Mouse (Mus musculus): ENCODE measurements around the gene Rsph10b. TPM values are rescaled to one million over a fixed set of nuclear protein-coding genes. Genes with fewer than 3 reads are reported as not detected.
A peak's percentile ranks its signal among the peaks of the same experiment; 100 is the strongest.

The Rsph10b gene
- polyA plus RNA-seq, 1 experiment from 2014 or later: 3.9 TPM

GRCm38 (mm10) chr5:143908926-143909325, 23.9 kb upstream of the Rsph10b start:
- peak overlapping the region; percentile 59 for H3K9ac ChIP-seq
- H3K4me3 ChIP-seq (replicated peaks; ENCODE audit: low read length): peak overlapping the region; percentile 51
- no peaks in the 10 kb centered on the region for H3K9me3 ChIP-seq (ENCODE audit: control insufficient read depth, low read length)
- H3K36me3 ChIP-seq (replicated peaks; ENCODE audit: control insufficient read depth, insufficient read depth): peaks cover 26% of the 10 kb centered on the region
- DNase-seq (ENCODE audit: low spot score) (no peak), ATAC-seq (ENCODE audit: low FRiP score) (no peak)
- peak overlapping the region; percentile 86 for H3K27ac ChIP-seq
- WGBS: 5% methylated on average over 9 of the region's 9 CpGs
- peak overlapping the region; percentile 55 for H3K4me2 ChIP-seq (replicated peaks)
- peaks cover 22% of the 10 kb centered on the region for H3K4me1 ChIP-seq (replicated peaks; ENCODE audit: control insufficient read depth, insufficient read depth, low read length)
- no peaks in the 10 kb centered on the region for H3K27me3 ChIP-seq (ENCODE audit: control insufficient read depth, insufficient read depth, low read length)

DNA sequence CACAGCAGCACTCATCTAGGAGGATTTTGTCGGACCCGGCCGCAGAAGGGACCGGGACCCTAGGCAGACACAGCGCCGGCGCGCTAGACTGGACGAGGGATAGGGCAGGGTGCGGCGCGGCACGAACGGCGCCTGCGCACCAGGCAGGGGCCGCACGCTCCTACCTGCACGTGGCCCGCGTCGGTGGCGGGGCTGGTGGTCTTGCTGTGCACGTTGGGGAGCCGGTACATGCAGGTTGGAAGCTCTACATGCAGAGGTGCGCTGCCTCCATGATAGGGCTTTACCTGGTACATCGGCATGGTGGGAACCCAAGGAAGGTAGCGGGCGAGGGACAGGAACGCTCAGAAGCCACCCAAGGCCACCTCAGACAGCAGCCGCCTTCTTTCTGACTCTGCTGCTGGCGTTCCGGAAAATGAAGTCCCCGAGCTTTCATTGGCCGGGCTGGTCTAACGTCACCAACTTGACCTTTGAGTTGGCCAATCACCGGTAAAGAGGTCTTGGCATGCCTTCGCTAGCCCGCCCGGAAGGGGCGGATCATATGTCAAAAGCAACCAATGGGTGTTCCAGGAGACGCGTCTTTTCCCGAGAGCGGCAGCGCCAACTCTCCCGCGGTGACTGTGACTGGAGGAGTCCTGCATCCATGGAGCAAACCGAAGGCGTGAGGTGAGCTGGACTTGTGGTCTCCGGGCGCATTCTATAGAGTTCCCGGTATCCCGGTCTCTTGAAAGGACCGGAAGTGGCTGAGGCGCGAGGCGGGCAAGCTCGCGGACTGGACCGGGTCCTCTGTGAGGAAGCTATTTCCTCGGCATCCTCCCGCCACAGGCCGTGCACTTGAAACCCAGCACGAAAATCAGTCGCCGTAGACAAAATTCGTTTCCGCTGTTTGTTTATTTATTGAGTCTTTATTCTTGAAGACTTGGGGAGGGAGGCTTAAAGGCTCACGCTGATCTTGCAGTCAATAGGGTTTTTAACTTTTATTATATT, 23.1 kb upstream of the Rsph10b start, which contains the start of the genes Aimp2 and Pms2:
TSS of gene Aimp2 (minus strand) at position 431 of the 984 bp plus-strand sequence.
TSS of gene Pms2 (plus strand) at position 548 of the 984 bp plus-strand sequence.
- Histone ChIP-seq H3K9me3 (ENCODE audit: control insufficient read depth, low read length) (no peaks in the 10 kb centered on the region), H3K9ac (peak within 1 kb of the TSS; percentile 59), H3K27ac (peak within 1 kb of the TSS; percentile 86), H3K4me3 (replicated peaks; ENCODE audit: low read length) (peak within 1 kb of the TSS; percentile 51), H3K4me2 (replicated peaks) (peak within 1 kb of the TSS; percentile 71), H3K36me3 (replicated peaks; ENCODE audit: control insufficient read depth, insufficient read depth) (peaks cover 24% of the 10 kb centered on the region), H3K4me1 (replicated peaks; ENCODE audit: control insufficient read depth, insufficient read depth, low read length) (peaks cover 22% of the 10 kb centered on the region), H3K27me3 (ENCODE audit: control insufficient read depth, insufficient read depth, low read length) (no peaks in the 10 kb centered on the region)
- WGBS: under 1% methylated on average over 70 of the region's 70 CpGs
- ATAC-seq (ENCODE audit: low FRiP score) (peak; percentile 99), DNase-seq (ENCODE audit: low spot score) (peak; percentile 99)

DNA sequence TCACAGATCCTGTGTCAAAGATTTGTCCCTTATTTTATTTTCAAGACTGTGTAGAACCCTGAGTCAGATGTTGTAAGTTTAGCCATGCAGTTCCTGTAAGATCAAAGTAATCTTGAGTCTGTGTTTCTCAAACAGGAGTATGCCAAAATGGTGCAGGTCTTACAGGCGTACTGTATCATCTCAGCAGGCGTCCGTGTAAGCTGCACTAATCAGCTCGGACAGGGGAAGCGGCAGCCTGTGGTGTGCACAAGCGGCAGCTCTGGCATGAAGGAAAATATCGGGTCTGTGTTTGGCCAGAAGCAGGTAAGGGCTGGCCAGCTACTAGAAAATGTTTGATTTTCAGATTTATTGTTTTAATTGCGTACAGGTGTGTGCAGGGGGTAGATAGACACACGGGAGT, 16.6 kb upstream of the Rsph10b start:
- 90% methylated on average over 9 of the region's 9 CpGs for WGBS
- no peaks in the 10 kb centered on the region for H3K4me1 ChIP-seq (replicated peaks; ENCODE audit: control insufficient read depth, insufficient read depth, low read length)
- no peak overlapping the region for H3K9ac ChIP-seq
- H3K27me3 ChIP-seq (ENCODE audit: control insufficient read depth, insufficient read depth, low read length): no peaks in the 10 kb centered on the region
- ATAC-seq (ENCODE audit: low FRiP score) (no peak), DNase-seq (ENCODE audit: low spot score) (no peak)
- H3K9me3 ChIP-seq (ENCODE audit: control insufficient read depth, low read length): no peaks in the 10 kb centered on the region
- H3K4me2 ChIP-seq (replicated peaks): no peak overlapping the region
- no peak overlapping the region for H3K4me3 ChIP-seq (replicated peaks; ENCODE audit: low read length)
- H3K36me3 ChIP-seq (replicated peaks; ENCODE audit: control insufficient read depth, insufficient read depth): peaks cover 68% of the 10 kb centered on the region
- no peak overlapping the region for H3K27ac ChIP-seq

DNA sequence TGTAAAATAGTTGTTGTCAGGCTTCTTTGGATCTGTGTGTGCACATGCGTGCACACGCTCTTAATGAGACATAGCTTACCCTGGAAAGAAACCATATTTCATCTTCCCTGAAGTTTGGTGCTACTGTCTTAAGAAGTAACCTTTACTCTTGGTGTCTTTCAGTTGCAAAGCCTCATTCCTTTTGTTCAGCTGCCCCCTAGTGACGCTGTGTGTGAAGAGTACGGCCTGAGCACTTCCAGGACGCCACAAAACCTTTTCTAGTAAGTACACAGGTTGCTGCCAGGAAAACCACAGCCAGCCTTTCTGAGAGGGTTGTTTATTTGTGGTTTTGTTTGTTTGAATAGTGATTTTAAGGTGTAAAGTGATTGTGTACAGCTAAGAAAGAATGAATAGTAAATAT, 15.4 kb upstream of the Rsph10b start:
- H3K36me3 ChIP-seq (replicated peaks; ENCODE audit: control insufficient read depth, insufficient read depth): peaks cover 78% of the 10 kb centered on the region
- 45% methylated on average over 5 of the region's 5 CpGs for WGBS
- no peak overlapping the region for H3K4me3 ChIP-seq (replicated peaks; ENCODE audit: low read length)
- no peak overlapping the region for H3K4me2 ChIP-seq (replicated peaks)
- H3K9me3 ChIP-seq (ENCODE audit: control insufficient read depth, low read length): no peaks in the 10 kb centered on the region
- H3K27ac ChIP-seq: no peak overlapping the region
- no peaks in the 10 kb centered on the region for H3K4me1 ChIP-seq (replicated peaks; ENCODE audit: control insufficient read depth, insufficient read depth, low read length)
- no peak for ATAC-seq (ENCODE audit: low FRiP score)
- H3K27me3 ChIP-seq (ENCODE audit: control insufficient read depth, insufficient read depth, low read length): no peaks in the 10 kb centered on the region
- no peak overlapping the region for H3K9ac ChIP-seq
- peak; percentile 49 for DNase-seq (ENCODE audit: low spot score)

DNA sequence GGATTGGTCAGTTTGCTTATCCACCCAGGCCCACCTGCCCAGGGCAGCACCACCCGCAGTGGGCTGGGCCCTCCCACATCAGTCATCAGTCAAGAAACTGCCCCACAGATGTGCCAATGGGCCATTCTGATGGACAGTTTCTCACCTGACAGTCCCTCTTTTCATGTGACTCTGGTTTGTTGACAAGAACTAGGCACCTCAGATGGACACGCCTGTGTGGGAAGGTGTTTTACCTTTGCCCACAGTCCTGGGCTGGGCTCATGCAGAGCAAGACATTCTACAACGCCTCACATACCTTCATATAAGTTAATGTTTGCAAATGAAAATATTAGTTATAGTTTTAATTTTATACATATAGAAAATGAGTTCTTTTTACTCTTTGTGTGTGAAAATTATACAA, 14.7 kb upstream of the Rsph10b start:
- Histone ChIP-seq H3K9ac (no peak overlapping the region), H3K27me3 (ENCODE audit: control insufficient read depth, insufficient read depth, low read length) (no peaks in the 10 kb centered on the region), H3K36me3 (replicated peaks; ENCODE audit: control insufficient read depth, insufficient read depth) (peaks cover 85% of the 10 kb centered on the region), H3K9me3 (ENCODE audit: control insufficient read depth, low read length) (no peaks in the 10 kb centered on the region), H3K4me3 (replicated peaks; ENCODE audit: low read length) (no peak overlapping the region), H3K4me2 (replicated peaks) (no peak overlapping the region), H3K4me1 (replicated peaks; ENCODE audit: control insufficient read depth, insufficient read depth, low read length) (no peaks in the 10 kb centered on the region), H3K27ac (no peak overlapping the region)
- WGBS: 95% methylated on average over 3 of the region's 3 CpGs
- ATAC-seq (ENCODE audit: low FRiP score) (no peak), DNase-seq (ENCODE audit: low spot score) (no peak)

GRCm38 (mm10) chr5:143924781-143925452, 7.9 kb upstream of the Rsph10b start:
- Histone ChIP-seq H3K9ac (no peak overlapping the region), H3K9me3 (ENCODE audit: control insufficient read depth, low read length) (no peaks in the 10 kb centered on the region), H3K27me3 (ENCODE audit: control insufficient read depth, insufficient read depth, low read length) (no peaks in the 10 kb centered on the region), H3K4me3 (replicated peaks; ENCODE audit: low read length) (no peak overlapping the region), H3K36me3 (replicated peaks; ENCODE audit: control insufficient read depth, insufficient read depth) (peaks cover 90% of the 10 kb centered on the region), H3K27ac (no peak overlapping the region), H3K4me1 (replicated peaks; ENCODE audit: control insufficient read depth, insufficient read depth, low read length) (no peaks in the 10 kb centered on the region), H3K4me2 (replicated peaks) (no peak overlapping the region)
- WGBS: 90% methylated on average over 6 of the region's 6 CpGs
- DNase-seq (ENCODE audit: low spot score) (no peak), ATAC-seq (ENCODE audit: low FRiP score) (no peak)

- DNase-seq (ENCODE audit: low spot score) (no peak), ATAC-seq (ENCODE audit: low FRiP score) (no peak)
- WGBS: 96% methylated on average over 8 of the region's 8 CpGs
- H3K9ac ChIP-seq: no peak within 1 kb of the TSS
- no peak within 1 kb of the TSS for H3K4me3 ChIP-seq (replicated peaks; ENCODE audit: low read length)
- H3K27me3 ChIP-seq (ENCODE audit: control insufficient read depth, insufficient read depth, low read length): no peaks in the 10 kb centered on the region
- H3K9me3 ChIP-seq (ENCODE audit: control insufficient read depth, low read length): no peaks in the 10 kb centered on the region
- H3K27ac ChIP-seq: no peak within 1 kb of the TSS
- H3K36me3 ChIP-seq (replicated peaks; ENCODE audit: control insufficient read depth, insufficient read depth): peaks cover 86% of the 10 kb centered on the region
- no peak within 1 kb of the TSS for H3K4me2 ChIP-seq (replicated peaks)
- no peaks in the 10 kb centered on the region for H3K4me1 ChIP-seq (replicated peaks; ENCODE audit: control insufficient read depth, insufficient read depth, low read length)
These were observed 5.0 kb upstream of the Rsph10b start, which contains the start of gene Gm42421 for GRCm38 (mm10) chr5:143927875-143928274. Gene Gm42421 (plus strand): TSS chr5:143928175.

DNA sequence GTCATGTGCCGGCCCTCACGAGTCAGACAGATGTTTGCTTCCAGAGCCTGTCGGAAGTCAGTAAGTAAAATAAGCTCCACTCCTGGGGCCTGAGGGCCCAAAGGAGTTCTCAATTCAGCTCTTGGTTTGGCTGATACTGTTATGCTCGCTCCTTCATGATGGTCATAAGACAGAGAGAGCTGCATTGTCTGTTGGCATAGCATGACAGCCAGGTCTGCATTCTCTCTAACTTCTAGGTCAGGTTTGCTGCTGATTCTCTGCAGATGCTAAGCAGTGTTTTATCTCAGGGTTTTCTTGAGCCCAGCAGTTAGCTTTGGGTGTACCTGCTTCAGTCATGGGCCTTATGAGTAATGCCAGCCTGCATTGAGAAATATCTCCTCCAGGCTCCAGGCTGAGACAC, 3.5 kb upstream of the Rsph10b start:
- Histone ChIP-seq H3K9me3 (ENCODE audit: control insufficient read depth, low read length) (no peaks in the 10 kb centered on the region), H3K27me3 (ENCODE audit: control insufficient read depth, insufficient read depth, low read length) (no peaks in the 10 kb centered on the region), H3K4me2 (replicated peaks) (no peak overlapping the region), H3K9ac (no peak overlapping the region), H3K4me1 (replicated peaks; ENCODE audit: control insufficient read depth, insufficient read depth, low read length) (no peaks in the 10 kb centered on the region), H3K27ac (no peak overlapping the region), H3K36me3 (replicated peaks; ENCODE audit: control insufficient read depth, insufficient read depth) (peaks cover 74% of the 10 kb centered on the region), H3K4me3 (replicated peaks; ENCODE audit: low read length) (no peak overlapping the region)
- WGBS: 93% methylated on average over 4 of the region's 4 CpGs
- DNase-seq (ENCODE audit: low spot score) (no peak), ATAC-seq (ENCODE audit: low FRiP score) (no peak)

- DNase-seq (ENCODE audit: low spot score) (no peak), ATAC-seq (ENCODE audit: low FRiP score) (no peak)
- Histone ChIP-seq H3K9ac (no peak overlapping the region), H3K4me3 (replicated peaks; ENCODE audit: low read length) (no peak overlapping the region), H3K4me2 (replicated peaks) (no peak overlapping the region), H3K9me3 (ENCODE audit: control insufficient read depth, low read length) (no peaks in the 10 kb centered on the region), H3K27me3 (ENCODE audit: control insufficient read depth, insufficient read depth, low read length) (no peaks in the 10 kb centered on the region), H3K36me3 (replicated peaks; ENCODE audit: control insufficient read depth, insufficient read depth) (peaks cover 60% of the 10 kb centered on the region), H3K27ac (no peak overlapping the region), H3K4me1 (replicated peaks; ENCODE audit: control insufficient read depth, insufficient read depth, low read length) (no peaks in the 10 kb centered on the region)
- WGBS: 97% methylated on average over 12 of the region's 12 CpGs
These were observed 2.2 kb upstream of the Rsph10b start for GRCm38 (mm10) chr5:143930656-143931055.
